Mouse (Mus musculus): Measurements from ENCODE around the gene Gm11060. TPM values are rescaled to one million over a fixed set of nuclear protein-coding genes. Genes with fewer than 3 reads are reported as not detected.
A peak's percentile ranks its signal among the peaks of the same experiment; 100 is the strongest.

Gene Gm11060
- total and polyA plus RNA-seq, 3 experiments: not detected

- no peak for TF ChIP-seq EP300 (IDR thresholded peaks at IDR 0.05; ENCODE audit: insufficient read depth, low read depth, low read length)
- no peak for TF ChIP-seq POLR2A (IDR thresholded peaks at IDR 0.05; ENCODE audit: insufficient read depth, low read depth, low read length)
- no peak for TF ChIP-seq CTCF (IDR thresholded peaks at IDR 0.05)
- no peak overlapping the region for H3K9ac ChIP-seq (ENCODE audit: low read depth, low read length)
- WGBS: 22% methylated on average over 15 of the region's 15 CpGs
Observed at GRCm38 (mm10) chr2:105125641-105126040, 33.8 kb downstream of the Gm11060 start.

GRCm38 (mm10) chr2:105126279-105126678 lies 34.5 kb downstream of the Gm11060 start, which contains the start of gene Wt1:
TSS of gene Wt1 (plus strand) at chr2:105126529.
- intact Hi-C loops (cut with DNase I): loop anchor here (2.0 to 10.0 kb wide), 4 partner anchors 17 to 559 kb away; no protein-coding TSS in a partner anchor
- peak; percentile 63 to 70 for DNase-seq
- Histone ChIP-seq H3K4me3 (peak within 1 kb of the TSS; percentile 58), H3K27me3 (ENCODE audit: control insufficient read depth, insufficient read depth, low read length) (peaks cover 15% of the 10 kb centered on the region), H3K36me3 (ENCODE audit: control insufficient read depth, insufficient read depth, low read length) (no peaks in the 10 kb centered on the region), H3K9ac (ENCODE audit: low read depth, low read length) (peak within 1 kb of the TSS; percentile 76), H3K4me1 (ENCODE audit: control insufficient read depth, insufficient read depth, low read length) (no peaks in the 10 kb centered on the region), H3K27ac (peak within 1 kb of the TSS; percentile 40), H3K79me2 (replicated peaks; ENCODE audit: control insufficient read depth, insufficient read depth, low read length) (no peaks in the 10 kb centered on the region)
- TF ChIP-seq EP300 (IDR thresholded peaks at IDR 0.05; ENCODE audit: insufficient read depth, low read depth, low read length) (no peak), POLR2A (IDR thresholded peaks at IDR 0.05; ENCODE audit: insufficient read depth, low read depth, low read length) (no peak), CTCF (IDR thresholded peaks at IDR 0.05) (no peak)
- WGBS: 2% methylated on average over 24 of the region's 25 CpGs

More at GRCm38 (mm10) chr2:105125641-105126040, 33.8 kb downstream of the Gm11060 start:
- Histone ChIP-seq H3K4me3 (no peak overlapping the region), H3K4me1 (ENCODE audit: control insufficient read depth, insufficient read depth, low read length) (no peaks in the 10 kb centered on the region), H3K27ac (no peak overlapping the region), H3K27me3 (ENCODE audit: control insufficient read depth, insufficient read depth, low read length) (peaks cover 15% of the 10 kb centered on the region), H3K36me3 (ENCODE audit: control insufficient read depth, insufficient read depth, low read length) (no peaks in the 10 kb centered on the region), H3K79me2 (replicated peaks; ENCODE audit: control insufficient read depth, insufficient read depth, low read length) (no peaks in the 10 kb centered on the region)
- intact Hi-C loops (cut with DNase I): loop anchor here (2.0 to 10.0 kb wide), 4 partner anchors 17 to 559 kb away; no protein-coding TSS in a partner anchor
- no peak for DNase-seq

DNA sequence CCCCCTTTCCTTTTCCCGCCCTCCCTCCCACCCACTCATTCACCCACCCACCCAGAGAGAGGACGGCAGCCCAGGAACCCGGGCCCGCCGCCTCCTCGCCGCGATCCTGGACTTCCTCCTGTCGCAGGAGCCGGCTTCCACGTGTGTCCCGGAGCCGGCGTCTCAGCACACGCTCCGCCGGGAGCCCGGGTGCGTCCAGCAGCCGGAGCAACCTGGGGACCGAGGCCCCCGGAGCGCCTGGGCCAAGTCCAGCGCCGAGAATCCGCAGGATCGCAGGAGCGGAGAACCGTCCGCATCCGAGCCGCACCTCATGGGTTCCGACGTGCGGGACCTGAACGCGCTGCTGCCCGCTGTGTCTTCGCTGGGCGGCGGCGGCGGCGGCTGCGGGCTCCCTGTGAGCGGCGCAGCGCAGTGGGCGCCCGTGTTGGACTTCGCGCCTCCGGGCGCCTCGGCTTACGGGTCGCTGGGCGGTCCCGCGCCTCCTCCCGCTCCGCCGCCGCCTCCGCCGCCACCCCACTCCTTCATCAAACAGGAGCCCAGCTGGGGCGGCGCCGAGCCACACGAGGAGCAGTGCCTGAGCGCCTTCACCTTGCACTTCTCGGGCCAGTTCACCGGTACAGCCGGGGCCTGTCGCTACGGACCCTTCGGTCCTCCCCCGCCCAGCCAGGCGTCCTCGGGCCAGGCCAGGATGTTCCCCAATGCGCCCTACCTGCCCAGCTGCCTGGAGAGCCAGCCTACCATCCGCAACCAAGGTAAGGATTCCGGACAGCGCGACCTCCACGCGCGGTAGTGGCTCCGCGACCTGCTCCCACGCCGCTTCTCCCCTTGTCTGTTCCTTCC lies 35.1 kb downstream of the Gm11060 start:
- peak; percentile 30 to 61 for DNase-seq
- WGBS: 1% methylated on average over 89 of the region's 92 CpGs
- Histone ChIP-seq H3K79me2 (replicated peaks; ENCODE audit: control insufficient read depth, insufficient read depth, low read length) (no peaks in the 10 kb centered on the region), H3K36me3 (ENCODE audit: control insufficient read depth, insufficient read depth, low read length) (no peaks in the 10 kb centered on the region), H3K9ac (ENCODE audit: low read depth, low read length) (peak overlapping the region; percentile 76), H3K27ac (peak overlapping the region; percentile 40), H3K27me3 (ENCODE audit: control insufficient read depth, insufficient read depth, low read length) (peaks cover 15% of the 10 kb centered on the region), H3K4me3 (peak overlapping the region; percentile 58), H3K4me1 (ENCODE audit: control insufficient read depth, insufficient read depth, low read length) (no peaks in the 10 kb centered on the region)
- intact Hi-C loops (cut with DNase I): loop anchor here (2.0 to 10.0 kb wide), 4 partner anchors 18 to 558 kb away; no protein-coding TSS in a partner anchor
- TF ChIP-seq POLR2A (IDR thresholded peaks at IDR 0.05; ENCODE audit: insufficient read depth, low read depth, low read length): no peak

DNA sequence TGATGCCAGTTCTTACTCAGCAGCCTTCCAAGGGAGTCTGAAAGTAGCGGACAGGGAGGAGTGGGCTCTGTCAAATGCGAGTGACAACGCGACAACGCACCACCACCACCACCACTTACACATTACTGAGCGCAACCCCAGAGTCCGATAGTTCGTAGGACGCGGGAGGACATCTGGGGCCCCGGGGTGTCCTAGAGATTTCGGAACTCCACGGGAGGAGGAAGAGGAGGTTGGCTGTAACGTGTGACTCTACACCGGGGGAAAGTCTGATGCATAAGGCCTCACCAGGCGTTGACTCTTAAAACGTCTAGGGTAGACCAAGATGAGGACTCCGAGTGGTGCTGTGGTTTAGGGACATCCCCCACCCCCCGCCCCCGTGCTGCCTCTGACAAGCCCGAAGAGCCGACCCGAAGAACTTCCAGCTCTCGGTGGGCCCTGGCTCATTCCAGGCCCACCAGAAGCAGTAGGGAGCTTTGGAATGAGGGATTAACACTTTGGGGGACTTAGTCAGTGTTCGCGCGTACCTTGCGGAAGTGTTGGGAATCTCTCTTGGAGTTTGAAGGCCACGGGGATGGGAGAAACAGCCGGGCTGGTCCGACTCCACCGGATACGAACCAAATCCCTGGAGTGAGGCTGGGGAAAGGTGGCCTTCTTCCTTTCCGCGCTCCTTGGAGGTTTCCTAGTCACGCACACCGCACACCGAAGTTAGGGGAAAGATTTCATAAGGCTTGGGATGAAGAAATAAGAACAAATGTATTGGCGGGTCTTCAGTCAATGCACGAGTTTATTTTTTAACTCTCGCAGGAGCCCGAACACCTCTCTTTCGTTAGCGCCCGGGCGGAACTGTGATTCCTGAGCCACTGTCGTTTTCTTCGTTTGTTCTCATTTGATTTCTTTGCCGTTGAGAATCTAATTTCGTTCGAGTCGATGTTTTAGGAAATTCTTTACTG lies 36.0 kb downstream of the Gm11060 start:
- intact Hi-C loops (cut with DNase I): loop anchor here (2.0 to 10.0 kb wide), 4 partner anchors 19 to 557 kb away; no protein-coding TSS in a partner anchor

GRCm38 (mm10) chr2:105128564-105128963 lies 36.7 kb downstream of the Gm11060 start:
- TF ChIP-seq CTCF (IDR thresholded peaks at IDR 0.05): no peak
- TF ChIP-seq POLR2A (IDR thresholded peaks at IDR 0.05; ENCODE audit: insufficient read depth, low read depth, low read length): no peak
- TF ChIP-seq EP300 (IDR thresholded peaks at IDR 0.05; ENCODE audit: insufficient read depth, low read depth, low read length): no peak
- Histone ChIP-seq H3K27me3 (ENCODE audit: control insufficient read depth, insufficient read depth, low read length) (peaks cover 14% of the 10 kb centered on the region), H3K4me3 (peak overlapping the region; percentile 58), H3K9ac (ENCODE audit: low read depth, low read length) (peak overlapping the region; percentile 50), H3K4me1 (ENCODE audit: control insufficient read depth, insufficient read depth, low read length) (peaks cover 4% of the 10 kb centered on the region; the same call in 1 of the 2 replicates), H3K79me2 (replicated peaks; ENCODE audit: control insufficient read depth, insufficient read depth, low read length) (no peaks in the 10 kb centered on the region), H3K27ac (peak overlapping the region; percentile 40), H3K36me3 (ENCODE audit: control insufficient read depth, insufficient read depth, low read length) (no peaks in the 10 kb centered on the region)
- WGBS: 13% methylated on average over 12 of the region's 12 CpGs
- intact Hi-C loops (cut with DNase I): loop anchor here (5.0 to 10.0 kb wide), 3 partner anchors 59 to 556 kb away; no protein-coding TSS in a partner anchor
- no peak for DNase-seq

More for the DNA sequence above, 36.0 kb downstream of the Gm11060 start:
- Histone ChIP-seq H3K4me1 (ENCODE audit: control insufficient read depth, insufficient read depth, low read length) (no peaks in the 10 kb centered on the region), H3K9ac (ENCODE audit: low read depth, low read length) (peak overlapping the region; percentile 76), H3K27me3 (ENCODE audit: control insufficient read depth, insufficient read depth, low read length) (peaks cover 14% of the 10 kb centered on the region), H3K27ac (peak overlapping the region; percentile 40), H3K79me2 (replicated peaks; ENCODE audit: control insufficient read depth, insufficient read depth, low read length) (no peaks in the 10 kb centered on the region), H3K4me3 (peak overlapping the region; percentile 58), H3K36me3 (ENCODE audit: control insufficient read depth, insufficient read depth, low read length) (no peaks in the 10 kb centered on the region)
- 3% methylated on average over 52 of the region's 52 CpGs for WGBS
- TF ChIP-seq CTCF (IDR thresholded peaks at IDR 0.05): no peak
- TF ChIP-seq EP300 (IDR thresholded peaks at IDR 0.05; ENCODE audit: insufficient read depth, low read depth, low read length): no peak
- TF ChIP-seq POLR2A (IDR thresholded peaks at IDR 0.05; ENCODE audit: insufficient read depth, low read depth, low read length): 0 out of 2 replicates have a peak, but pooled peaks have one; percentile 21
- DNase-seq: peak; percentile 26 to 54

All from heart, adult 2 months (tissue).